8 mouse cellular contexts compared by ENCODE assay signal in genomic region chr12:108305812-108306794, GRCm38 (mm10). TPM values are rescaled to one million over a fixed set of nuclear protein-coding genes. Genes with fewer than 3 reads are reported as not detected.
DNase-seq lines count a peak whose midpoint lies in the region; ATAC-seq lines count a peak whose summit lies in the region.

Gene Hhipl1 (plus strand): TSS chr12:108306270.

- H3K4me2 ChIP-seq in heart, embryonic 13.5 days = peak within 1 kb of the TSS; percentile 91
- H3K4me2 ChIP-seq in midbrain, embryonic 14.5 days (ENCODE audit: low read length) = peak within 1 kb of the TSS; percentile 99

- peak within 1 kb of the TSS; percentile 87 for H3K9ac ChIP-seq in heart, embryonic 13.5 days
- peak within 1 kb of the TSS; percentile 75 for H3K9ac ChIP-seq in midbrain, embryonic 14.5 days (replicated peaks; ENCODE audit: low read length)

- H3K36me3 ChIP-seq in heart, embryonic 13.5 days = no peaks in the 10 kb centered on the region
- H3K36me3 ChIP-seq in midbrain, embryonic 14.5 days (ENCODE audit: control insufficient read depth, insufficient read depth, low read length) = no peaks in the 10 kb centered on the region

- DNase-seq in ovary, postnatal 36 days (ENCODE audit: low spot score) = peak; percentile 54
- no peak for DNase-seq in ovary, postnatal 10 days (ENCODE audit: low spot score)
- peak; percentile 75 for DNase-seq in embryo, embryonic 10 days (ENCODE audit: low spot score)
- DNase-seq in kidney, postnatal 25 days = peak; percentile 44 to 70
- DNase-seq in midbrain, embryonic 14.5 days = peak; percentile 79
- no peak for DNase-seq in frontal cortex, postnatal 14 days (ENCODE audit: low spot score in 2 of 2)
- no peak for DNase-seq in thymus, postnatal 25 days

- ATAC-seq in heart, embryonic 13.5 days (ENCODE audit: extremely low read depth, insufficient number of reproducible peaks, low FRiP score, low TSS enrichment) = peak; percentile 38; the same call in 1 of the 2 replicates
- peak; percentile 69 for ATAC-seq in midbrain, embryonic 14.5 days (ENCODE audit: low FRiP score, low TSS enrichment)

- 3% methylated on average over 67 of the region's 67 CpGs for WGBS in heart, embryonic 13.5 days
- WGBS in midbrain, embryonic 14.5 days = 3% methylated on average over 67 of the region's 67 CpGs

- no peak within 1 kb of the TSS; the same call in 1 of the 2 replicates for H3K27ac ChIP-seq in heart, embryonic 13.5 days (replicated peaks)
- peak within 1 kb of the TSS; percentile 49; the same call in 1 of the 2 replicates for H3K27ac ChIP-seq in midbrain, embryonic 14.5 days (replicated peaks; ENCODE audit: low read depth, low read length)

- H3K4me1 ChIP-seq in heart, embryonic 13.5 days = peaks cover 24% of the 10 kb centered on the region
- H3K4me1 ChIP-seq in midbrain, embryonic 14.5 days (ENCODE audit: control insufficient read depth, insufficient read depth, low read length) = 0 out of 2 replicates have a peak, but pooled peaks cover 3% of the 10 kb centered on the region

- H3K9me3 ChIP-seq in heart, embryonic 13.5 days = no peaks in the 10 kb centered on the region
- no peaks in the 10 kb centered on the region for H3K9me3 ChIP-seq in midbrain, embryonic 14.5 days (ENCODE audit: control insufficient read depth, low read length)

- peaks cover 59% of the 10 kb centered on the region for H3K27me3 ChIP-seq in heart, embryonic 13.5 days (replicated peaks)
- no peaks in the 10 kb centered on the region for H3K27me3 ChIP-seq in midbrain, embryonic 14.5 days (ENCODE audit: control insufficient read depth, insufficient read depth, low read length)

- H3K4me3 ChIP-seq in heart, embryonic 13.5 days = peak within 1 kb of the TSS; percentile 66
- H3K4me3 ChIP-seq in midbrain, embryonic 14.5 days (replicated peaks; ENCODE audit: low read depth, low read length) = peak within 1 kb of the TSS; percentile 54

RNA-seq across cellular contexts. Expression of gene Hhipl1, which starts in this region (rescaled TPM):
- 0.71 and 1.1 TPM in 2 replicates for polyA plus RNA-seq in heart, embryonic 13.5 days (2015; fragmentation: Nextera tagmentation; extraction: Ambion mirVana)
- polyA plus RNA-seq in midbrain, embryonic 14.5 days (2014; fragmentation: Nextera tagmentation; extraction: Ambion mirVana) = 1.3 and 1.6 TPM in 2 replicates

Comparison
In these comparisons a context has a peak if more than half of its experiments do, and no peak if none do; other contexts are left out.
1. DNase-seq: peak in ovary, postnatal 36 days (single experiment), embryo, embryonic 10 days (single experiment), kidney, postnatal 25 days (2 of 2) and midbrain, embryonic 14.5 days (single experiment); none in ovary, postnatal 10 days (single experiment), frontal cortex, postnatal 14 days (0 of 2) and thymus, postnatal 25 days (single experiment).